Mouse (Mus musculus) midbrain, embryonic 13.5 days (tissue): ENCODE results near the gene Armc3. TPM values are rescaled to one million over a fixed set of nuclear protein-coding genes. Genes with fewer than 3 reads are reported as not detected.
"Not testable (repeated sequence)": the region's sequence is repeated elsewhere in the genome, so short reads cannot be mapped to it uniquely, and the experiment has no call there.

ENCODE experiments used
- ATAC-seq: fragments of 200-750 bp; cut with Nextera tagmentation; 2 replicates; pipeline ENCODE4 v1.8.0; 2017; ENCODE audit warnings: mild to moderate bottlenecking, moderate TSS enrichment, moderate library complexity
- H3K27ac ChIP-seq: fragments of 300-500 bp; sonication (generic); 2 replicates; pipeline ENCODE4 v1.5.1; 2015; ENCODE audit warnings: inconsistent platforms, mild to moderate bottlenecking, moderate library complexity
- H3K27me3 ChIP-seq: fragments of 300-500 bp; sonication (generic); 2 replicates; pipeline ENCODE4 v1.6.1; 2015; ENCODE audit warnings: mild to moderate bottlenecking, inconsistent platforms
- H3K36me3 ChIP-seq: fragments of 300-500 bp; sonication (generic); 2 replicates; pipeline ENCODE4 v1.6.1; 2015; ENCODE audit warnings: mild to moderate bottlenecking, inconsistent platforms
- H3K4me1 ChIP-seq: fragments of 300-500 bp; sonication (generic); replicated peaks from 2 replicates; pipeline ENCODE4 v1.6.1; 2015; ENCODE audit warnings: inconsistent platforms
- H3K4me2 ChIP-seq: fragments of 300-500 bp; sonication (generic); replicated peaks from 2 replicates; pipeline ENCODE4 v1.6.1; 2015; ENCODE audit warnings: moderate library complexity, mild to moderate bottlenecking, inconsistent platforms
- H3K4me3 ChIP-seq: fragments of 300-500 bp; sonication (generic); replicated peaks from 2 replicates; pipeline ENCODE4 v1.5.1; 2015; ENCODE audit warnings: mild to moderate bottlenecking, inconsistent platforms
- H3K9ac ChIP-seq: fragments of 300-500 bp; sonication (generic); replicated peaks from 2 replicates; pipeline ENCODE4 v1.6.1; 2015; ENCODE audit warnings: mild to moderate bottlenecking, inconsistent platforms
- H3K9me3 ChIP-seq: fragments of 300-500 bp; sonication (generic); 2 replicates; pipeline ENCODE4 v1.6.1; 2016; ENCODE audit warnings: mild to moderate bottlenecking, inconsistent platforms
- WGBS: fragments of 180-500 bp; shearing (Covaris S2); methylation state at CpG from one replicate; pipeline ENCODE4 v1.1.7; 2015; 5-methylcytosine and 5-hydroxymethylcytosine counted together
- polyA plus RNA-seq: library from polyadenylated mRNA; unstranded; fragments of >200 nt; fragmentation: Nextera tagmentation; extraction: Ambion mirVana; gene quantifications from 2 replicates; pipeline ENCODE4 v1.2.1, GENCODE M21; 2015

Armc3 gene
- polyA plus RNA-seq, 1 experiment from 2014 or later = 1.7 TPM

- peak overlapping the region; percentile 81 for H3K27ac ChIP-seq
- H3K9ac ChIP-seq = peak overlapping the region; percentile 65
- 13% methylated on average over 25 of the region's 25 CpGs for WGBS
These were observed 76.8 kb downstream of the Armc3 start for GRCm38 (mm10) chr2:19275602-19276539.

DNA sequence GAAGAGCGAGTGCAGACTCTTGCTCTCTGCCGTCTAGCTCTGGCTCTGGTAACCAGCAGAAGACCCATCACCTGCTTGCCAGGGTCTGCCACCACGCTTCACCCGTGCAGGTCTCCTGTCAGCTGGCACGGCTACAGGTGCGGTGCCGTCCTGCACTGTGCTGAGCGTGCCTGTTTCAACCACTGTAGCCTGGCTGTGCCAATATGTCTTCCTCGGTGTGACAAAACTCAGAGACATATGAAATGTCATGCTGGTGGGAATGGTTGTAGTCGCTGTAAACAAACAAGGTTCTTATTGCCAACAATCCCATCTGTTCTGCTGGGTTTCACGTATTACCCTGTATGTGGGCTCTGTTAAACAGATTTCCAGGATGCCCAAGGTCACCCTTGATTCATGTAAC, 81.2 kb downstream of the Armc3 start:
- WGBS = 93% methylated on average over 11 of the region's 11 CpGs
- H3K27ac ChIP-seq = no peak overlapping the region
- no peak for ATAC-seq
- H3K4me2 ChIP-seq = no peak overlapping the region
- no peaks in the 10 kb centered on the region for H3K9me3 ChIP-seq
- no peaks in the 10 kb centered on the region for H3K4me1 ChIP-seq
- H3K27me3 ChIP-seq = 0 out of 2 replicates have a peak, but pooled peaks cover 3% of the 10 kb centered on the region
- H3K9ac ChIP-seq = no peak overlapping the region
- H3K36me3 ChIP-seq = no peaks in the 10 kb centered on the region
- no peak overlapping the region for H3K4me3 ChIP-seq

More at GRCm38 (mm10) chr2:19275602-19276539, 76.8 kb downstream of the Armc3 start:
- H3K36me3 ChIP-seq = no peaks in the 10 kb centered on the region
- H3K4me2 ChIP-seq = peak overlapping the region; percentile 56
- no peaks in the 10 kb centered on the region for H3K4me1 ChIP-seq
- H3K9me3 ChIP-seq = no peaks in the 10 kb centered on the region
- ATAC-seq = peak; percentile 93
- H3K4me3 ChIP-seq = peak overlapping the region; percentile 41
- H3K27me3 ChIP-seq = peaks cover 6% of the 10 kb centered on the region; the same call in 1 of the 2 replicates

DNA sequence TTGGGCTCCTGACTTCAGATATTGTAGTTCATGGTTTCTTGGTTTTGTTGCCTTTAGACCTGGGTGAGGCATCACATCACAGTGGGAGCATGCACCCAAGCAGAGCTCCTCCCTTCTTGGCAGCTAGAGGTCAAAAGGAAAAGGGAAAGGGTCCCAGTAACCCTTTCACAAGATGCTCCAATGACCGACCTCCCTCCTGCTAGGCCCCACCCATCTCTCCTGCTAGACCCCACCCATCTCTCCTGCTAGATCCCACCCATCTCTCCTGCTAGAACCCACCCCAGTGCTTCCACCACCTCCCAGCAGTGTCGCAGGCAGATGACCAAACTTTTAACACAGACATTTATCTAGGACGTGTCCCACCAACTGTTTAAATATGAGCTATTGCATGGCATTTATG, 93.3 kb downstream of the Armc3 start:
- Histone ChIP-seq H3K4me3 (no peak overlapping the region), H3K4me2 (no peak overlapping the region), H3K9ac (no peak overlapping the region), H3K4me1 (no peaks in the 10 kb centered on the region), H3K36me3 (no peaks in the 10 kb centered on the region), H3K9me3 (no peaks in the 10 kb centered on the region), H3K27me3 (no peaks in the 10 kb centered on the region), H3K27ac (no peak overlapping the region)
- ATAC-seq = no peak
- 65% methylated on average over 3 of the region's 3 CpGs for WGBS

DNA sequence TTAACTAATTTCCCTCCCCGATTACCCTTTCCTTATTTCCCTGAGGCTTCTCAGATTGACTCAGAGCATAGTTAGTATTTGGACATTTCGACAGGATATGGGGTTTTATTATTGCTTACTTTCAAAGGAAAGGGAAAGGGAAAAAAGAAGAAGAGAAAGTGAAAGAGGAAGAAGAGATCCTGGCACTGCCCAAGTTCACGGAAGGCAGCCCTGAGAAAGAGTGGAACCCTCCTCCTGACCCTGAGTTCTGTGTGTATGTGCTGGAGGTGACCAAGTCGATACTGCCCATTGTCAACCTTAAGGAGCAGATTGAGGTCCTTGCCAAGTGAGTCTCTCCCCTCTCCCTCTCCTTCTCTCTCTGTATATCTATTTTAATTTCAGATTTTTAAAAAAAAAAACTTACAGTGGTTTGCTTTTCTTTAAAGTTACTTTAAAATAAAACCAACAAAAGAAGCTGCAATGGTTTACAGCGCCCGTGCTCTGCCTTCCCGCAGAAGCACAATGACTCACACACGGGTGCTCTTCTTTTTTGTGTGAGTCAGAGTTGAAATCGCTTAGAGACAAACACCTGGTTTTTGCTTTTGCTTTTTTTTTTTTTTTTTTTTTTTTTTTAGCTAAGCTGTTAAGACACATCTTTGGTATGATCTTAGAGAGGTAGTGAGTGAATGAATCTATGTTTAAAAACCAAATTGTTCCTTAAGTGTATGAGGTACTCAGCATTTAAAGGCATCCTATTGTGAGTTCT, 101.4 kb downstream of the Armc3 start:
- no peak overlapping the region for H3K27ac ChIP-seq
- H3K36me3 ChIP-seq = no peaks in the 10 kb centered on the region
- no peaks in the 10 kb centered on the region for H3K4me1 ChIP-seq
- no peak for ATAC-seq
- H3K27me3 ChIP-seq = no peaks in the 10 kb centered on the region
- no peak overlapping the region for H3K9ac ChIP-seq
- 77% methylated on average over 9 of the region's 9 CpGs for WGBS
- H3K4me3 ChIP-seq = no peak overlapping the region
- H3K4me2 ChIP-seq = no peak overlapping the region
- no peaks in the 10 kb centered on the region for H3K9me3 ChIP-seq

- 24% methylated on average over 6 of the region's 6 CpGs for WGBS
- Histone ChIP-seq H3K4me2 (no peak overlapping the region), H3K27me3 (no peaks in the 10 kb centered on the region), H3K9ac (no peak overlapping the region), H3K4me1 (no peaks in the 10 kb centered on the region), H3K27ac (no peak overlapping the region), H3K4me3 (no peak overlapping the region), H3K9me3 (no peaks in the 10 kb centered on the region), H3K36me3 (no peaks in the 10 kb centered on the region)
- no peak for ATAC-seq
These were observed 102.1 kb downstream of the Armc3 start for GRCm38 (mm10) chr2:19301251-19301650.

- not testable (repeated sequence) for H3K27ac ChIP-seq, H3K4me1 ChIP-seq, H3K4me3 ChIP-seq, H3K9ac ChIP-seq, H3K36me3 ChIP-seq, H3K9me3 ChIP-seq, ATAC-seq, H3K4me2 ChIP-seq, H3K27me3 ChIP-seq
- 84% methylated on average over 3 of the region's 3 CpGs for WGBS
These were observed 104.0 kb downstream of the Armc3 start for GRCm38 (mm10) chr2:19303087-19303486.

GRCm38 (mm10) chr2:19310498-19310897, 111.4 kb downstream of the Armc3 start:
- H3K36me3 ChIP-seq = no peaks in the 10 kb centered on the region
- H3K9me3 ChIP-seq = peaks cover 15% of the 10 kb centered on the region
- no peak overlapping the region for H3K4me2 ChIP-seq
- no peaks in the 10 kb centered on the region for H3K4me1 ChIP-seq
- H3K27ac ChIP-seq = no peak overlapping the region
- ATAC-seq = no peak
- no peak overlapping the region for H3K9ac ChIP-seq
- no peak overlapping the region for H3K4me3 ChIP-seq
- no peaks in the 10 kb centered on the region for H3K27me3 ChIP-seq
- 88% methylated on average over 3 of the region's 3 CpGs for WGBS

- ATAC-seq = no peak
- Histone ChIP-seq H3K4me2 (no peak overlapping the region), H3K27ac (no peak overlapping the region), H3K27me3 (no peaks in the 10 kb centered on the region), H3K36me3 (no peaks in the 10 kb centered on the region), H3K9ac (no peak overlapping the region), H3K4me3 (no peak overlapping the region), H3K4me1 (no peaks in the 10 kb centered on the region), H3K9me3 (peaks cover 22% of the 10 kb centered on the region)
- WGBS = 66% methylated on average over 11 of the region's 11 CpGs
These were observed 117.0 kb downstream of the Armc3 start for GRCm38 (mm10) chr2:19316056-19316455.

DNA sequence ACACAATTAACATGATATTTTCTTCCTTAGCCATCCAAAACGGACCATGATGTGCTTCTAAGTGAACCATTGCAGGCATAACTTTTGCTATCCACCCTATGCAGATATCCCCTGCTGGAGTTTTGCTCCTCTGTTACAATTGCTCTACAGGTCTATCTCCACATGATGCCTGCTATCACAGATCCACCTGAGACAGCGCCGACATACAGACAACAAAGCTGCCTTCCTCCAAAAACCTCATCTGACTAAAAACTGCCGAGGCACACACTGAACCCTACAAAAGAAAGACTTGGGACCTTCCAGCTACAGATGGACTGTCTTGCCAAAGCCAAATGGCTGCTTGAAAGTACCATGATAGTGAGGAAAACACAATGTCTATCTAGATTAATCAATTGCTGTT, 117.6 kb downstream of the Armc3 start:
- Histone ChIP-seq H3K4me1 (no peaks in the 10 kb centered on the region), H3K9me3 (peaks cover 22% of the 10 kb centered on the region), H3K4me3 (no peak overlapping the region), H3K36me3 (no peaks in the 10 kb centered on the region), H3K9ac (no peak overlapping the region), H3K4me2 (no peak overlapping the region), H3K27ac (no peak overlapping the region), H3K27me3 (no peaks in the 10 kb centered on the region)
- WGBS = 75% methylated on average over 4 of the region's 4 CpGs
- no peak for ATAC-seq

- not testable (repeated sequence) for H3K36me3 ChIP-seq, H3K27ac ChIP-seq, H3K9ac ChIP-seq, H3K27me3 ChIP-seq, H3K4me2 ChIP-seq, H3K4me3 ChIP-seq, ATAC-seq, H3K4me1 ChIP-seq
- 88% methylated on average over 2 of the region's 2 CpGs for WGBS
- H3K9me3 ChIP-seq = peaks cover 22% of the 10 kb centered on the region
These were observed 118.2 kb downstream of the Armc3 start for GRCm38 (mm10) chr2:19317151-19317812.

DNA sequence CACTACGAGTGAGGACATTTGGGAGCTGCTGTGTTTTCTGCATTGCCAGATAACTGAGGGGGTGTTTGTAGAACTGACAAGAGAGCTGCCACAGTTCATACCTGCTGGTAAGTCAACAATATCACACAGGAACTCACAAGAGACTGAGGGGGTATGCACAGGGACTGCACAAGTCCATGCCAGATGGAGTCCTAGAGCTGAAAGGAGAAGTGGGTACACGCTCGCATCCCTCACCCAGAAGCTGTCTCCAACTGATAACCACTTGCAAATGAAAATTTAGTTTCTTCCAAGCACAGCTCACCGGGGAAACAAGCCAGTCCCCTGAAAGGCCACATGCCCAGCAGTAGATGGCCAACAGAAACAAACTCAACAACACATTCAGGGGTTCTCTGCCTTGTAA, 119.4 kb downstream of the Armc3 start:
- H3K9me3 ChIP-seq = peaks cover 21% of the 10 kb centered on the region
- no peak for ATAC-seq
- H3K4me3 ChIP-seq = no peak overlapping the region
- H3K4me1 ChIP-seq = no peaks in the 10 kb centered on the region
- no peak overlapping the region for H3K27ac ChIP-seq
- 89% methylated on average over 4 of the region's 4 CpGs for WGBS
- H3K4me2 ChIP-seq = no peak overlapping the region
- H3K36me3 ChIP-seq = no peaks in the 10 kb centered on the region
- H3K9ac ChIP-seq = no peak overlapping the region
- H3K27me3 ChIP-seq = no peaks in the 10 kb centered on the region

DNA sequence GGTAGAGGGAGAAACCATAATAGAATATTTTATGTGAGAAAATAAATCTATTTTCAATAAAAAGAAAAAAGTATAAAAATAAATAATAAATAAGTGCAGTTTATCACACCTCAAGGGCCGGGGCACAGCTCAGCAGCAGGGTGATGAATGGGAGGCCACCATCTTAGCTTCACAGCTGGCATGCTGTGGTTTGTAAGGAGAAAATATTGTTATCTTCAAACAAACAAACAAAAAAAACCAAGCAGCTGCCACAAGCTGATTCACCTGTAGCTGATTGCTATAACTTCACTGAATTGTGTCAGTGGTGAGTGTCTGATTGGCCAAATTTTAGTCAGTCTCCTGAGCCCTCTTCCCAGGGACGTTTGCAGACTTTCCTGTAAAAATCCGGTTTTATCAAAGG, 120.2 kb downstream of the Armc3 start:
- no peaks in the 10 kb centered on the region for H3K36me3 ChIP-seq
- no peaks in the 10 kb centered on the region for H3K4me1 ChIP-seq
- ATAC-seq = no peak
- no peak overlapping the region for H3K4me3 ChIP-seq
- no peak overlapping the region for H3K9ac ChIP-seq
- H3K27ac ChIP-seq = no peak overlapping the region
- 87% methylated on average over 3 of the region's 3 CpGs for WGBS
- no peaks in the 10 kb centered on the region for H3K27me3 ChIP-seq
- no peak overlapping the region for H3K4me2 ChIP-seq
- H3K9me3 ChIP-seq = peaks cover 19% of the 10 kb centered on the region
